Mouse (Mus musculus) spleen, adult 2 months (tissue): ENCODE results near the gene Traf2. TPM values are rescaled to one million over a fixed set of nuclear protein-coding genes. Genes with fewer than 3 reads are reported as not detected.
A peak's percentile ranks its signal among the peaks of the same experiment; 100 is the strongest.

Experiments used
- DNase-seq, 2 experiments: peaks; one replicate each; pipeline versions ENCODE4 v3.0.0 to v3.0.0-alpha.2; 2012 to 2021; ENCODE audit warnings: low spot score in 2 of 2, low read depth in 1 of 2
- H3K27ac ChIP-seq: fragments of 200-500 bp; 2 replicates; pipeline ENCODE4 v1.5.1; 2012; ENCODE audit warnings: low read length, inconsistent platforms; ENCODE audit not compliant: insufficient read depth
- H3K27me3 ChIP-seq: fragments of 200-500 bp; 2 replicates; pipeline ENCODE4 v1.6.1; 2012; ENCODE audit warnings: mild to moderate bottlenecking, moderate library complexity, low read length, inconsistent platforms; ENCODE audit not compliant: control insufficient read depth, insufficient read depth
- H3K36me3 ChIP-seq: fragments of 200-500 bp; 2 replicates; pipeline ENCODE4 v1.6.1; 2012; ENCODE audit warnings: mild to moderate bottlenecking, low read length, inconsistent platforms; ENCODE audit not compliant: control insufficient read depth, insufficient read depth
- H3K4me1 ChIP-seq: fragments of 200-500 bp; 2 replicates; pipeline ENCODE4 v1.6.1; 2011; ENCODE audit warnings: inconsistent platforms; ENCODE audit not compliant: control insufficient read depth, insufficient read depth, insufficient read length
- H3K4me3 ChIP-seq: fragments of 200-500 bp; 2 replicates; pipeline ENCODE4 v1.5.1; 2011; ENCODE audit warnings: mild to moderate bottlenecking, inconsistent platforms; ENCODE audit not compliant: insufficient read depth, insufficient read length; ENCODE audit errors: extremely low read depth
- CTCF ChIP-seq: fragments of 200-500 bp; IDR thresholded peaks from 2 replicates; pipeline ENCODE4 v1.5.1; 2011; ENCODE audit warnings: mild to moderate bottlenecking, inconsistent platforms; ENCODE audit not compliant: insufficient read depth, insufficient read length, insufficient replicate concordance; ENCODE audit errors: extremely low read depth
- POLR2A ChIP-seq: fragments of 200-500 bp; IDR thresholded peaks from 2 replicates; pipeline ENCODE4 v1.6.1; 2011; ENCODE audit warnings: low read depth, low read length, inconsistent platforms
- WGBS: fragments of 180-500 bp; shearing (Covaris S2); methylation state at CpG from one replicate; pipeline ENCODE4 v1.1.7; 2018; 5-methylcytosine and 5-hydroxymethylcytosine counted together
- polyA plus RNA-seq: library from polyadenylated mRNA; depleted of rRNA; stranded (reverse); fragments of >200 nt; gene quantifications from 2 replicates; pipeline ENCODE4 v1.2.3, GENCODE M21; 2012

Traf2 gene
- polyA plus RNA-seq, 1 experiment: 21.6 TPM

DNA sequence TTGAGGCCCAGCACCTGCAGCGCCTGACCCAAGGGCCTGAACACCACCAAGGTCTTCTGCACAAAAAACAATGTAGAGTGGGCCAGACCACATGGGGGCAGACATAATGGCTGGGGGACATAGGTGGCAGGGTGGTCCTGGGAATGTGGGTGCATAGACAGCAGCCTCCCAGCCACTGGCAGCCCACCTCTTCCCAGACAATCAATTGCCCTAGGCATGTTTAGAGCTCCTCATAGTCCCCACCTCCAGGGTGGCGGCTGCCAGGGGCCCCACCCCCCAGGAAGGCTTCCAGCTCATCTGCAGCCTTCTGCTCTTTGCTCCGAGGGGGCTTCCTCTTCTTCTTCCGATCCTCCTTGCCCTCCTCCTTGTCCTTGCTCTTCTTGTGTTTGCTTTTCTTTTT, 36.8 kb upstream of the Traf2 start:
- Histone ChIP-seq H3K36me3 (peaks cover 9% of the 10 kb centered on the region), H3K4me1 (peaks cover 17% of the 10 kb centered on the region), H3K27me3 (peaks cover 13% of the 10 kb centered on the region), H3K4me3 (no peak overlapping the region), H3K27ac (no peak overlapping the region)
- WGBS: 78% methylated on average over 4 of the region's 4 CpGs
- DNase-seq: no peak
- TF ChIP-seq POLR2A (no peak), CTCF (no peak)

DNA sequence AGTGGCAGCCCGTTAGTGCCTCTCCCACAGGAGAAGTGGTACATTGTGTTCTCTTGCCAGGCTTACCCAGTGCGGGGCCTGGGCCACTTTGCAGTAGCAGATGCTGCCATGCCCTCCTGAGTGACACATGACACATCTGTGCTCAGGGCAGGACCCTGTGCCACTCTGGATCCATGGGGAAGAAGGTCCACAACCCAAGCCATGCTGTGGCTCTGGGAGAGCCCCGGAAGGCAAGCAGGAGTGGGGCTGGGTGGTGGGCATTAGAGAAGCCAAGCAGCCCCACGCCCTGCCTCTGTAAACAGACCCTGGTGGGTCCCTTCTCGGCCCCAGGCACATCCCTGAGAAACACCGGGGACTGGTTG, 36.4 kb upstream of the Traf2 start:
- TF ChIP-seq POLR2A: no peak
- TF ChIP-seq CTCF: no peak
- DNase-seq: no peak
- peaks cover 17% of the 10 kb centered on the region for H3K27me3 ChIP-seq
- no peak overlapping the region for H3K27ac ChIP-seq
- peaks cover 9% of the 10 kb centered on the region for H3K36me3 ChIP-seq
- no peak overlapping the region for H3K4me3 ChIP-seq
- 93% methylated on average over 6 of the region's 6 CpGs for WGBS
- peaks cover 21% of the 10 kb centered on the region for H3K4me1 ChIP-seq

DNA sequence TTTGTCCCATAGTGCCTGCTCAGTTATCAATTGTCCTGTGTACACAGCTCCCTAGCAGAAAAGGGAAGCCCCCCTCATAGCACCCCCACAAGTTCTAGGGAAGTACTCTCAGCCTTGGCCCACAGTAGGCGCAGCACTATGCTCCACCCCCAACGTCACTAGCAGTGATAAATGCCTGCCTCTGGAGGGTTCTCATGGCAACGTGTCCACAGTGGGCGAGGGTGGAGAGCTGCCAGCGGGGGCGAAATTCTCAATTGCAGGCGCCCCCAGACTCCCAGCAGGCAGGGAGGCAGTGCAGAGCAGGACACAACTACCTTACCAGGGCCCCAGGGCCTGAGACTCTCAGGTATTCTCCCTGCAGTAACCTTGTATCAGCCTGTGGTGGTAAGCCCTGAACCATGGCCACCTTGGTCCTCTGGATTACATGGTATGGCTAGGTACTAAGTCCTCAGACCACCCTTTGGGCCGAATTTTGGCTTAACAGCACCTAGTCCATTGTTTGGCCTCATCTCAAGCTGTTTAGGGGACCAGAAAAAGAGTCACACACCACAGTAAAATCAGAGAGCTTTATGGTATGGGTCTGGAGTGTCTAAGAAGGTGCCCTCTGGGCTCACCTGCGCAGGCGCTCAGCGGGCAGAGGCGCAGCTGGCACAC, 35.9 kb upstream of the Traf2 start:
- TF ChIP-seq POLR2A (no peak), CTCF (no peak)
- no peak for DNase-seq

DNA sequence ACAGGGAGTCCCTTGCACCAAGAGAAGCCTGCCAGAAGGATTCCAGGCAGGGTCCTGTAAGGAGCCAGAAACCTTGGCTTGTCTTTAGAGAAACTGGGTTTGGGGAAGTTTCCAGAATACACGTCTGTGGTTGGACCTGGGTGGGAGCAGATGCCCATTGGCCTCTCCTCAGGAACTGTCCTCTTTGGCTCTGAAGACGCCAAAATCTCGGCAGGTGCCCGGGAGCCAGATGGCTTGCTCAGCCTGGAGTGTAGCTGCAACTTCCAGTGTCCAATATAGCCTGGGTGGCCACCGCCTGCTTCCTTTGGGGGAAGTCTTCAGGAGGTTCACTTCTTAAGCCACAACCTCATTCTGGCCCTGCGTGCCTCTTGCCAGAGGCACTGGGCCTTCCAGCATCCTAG, 35.2 kb upstream of the Traf2 start:
- Histone ChIP-seq H3K4me1 (peaks cover 32% of the 10 kb centered on the region), H3K36me3 (peaks cover 9% of the 10 kb centered on the region), H3K27ac (peak overlapping the region; percentile 7; the same call in 1 of the 2 replicates), H3K27me3 (peaks cover 25% of the 10 kb centered on the region), H3K4me3 (no peak overlapping the region)
- TF ChIP-seq CTCF (no peak), POLR2A (no peak)
- WGBS: 8% methylated on average over 6 of the region's 6 CpGs
- DNase-seq: no peak

More for the DNA sequence above, 35.9 kb upstream of the Traf2 start:
- no peak overlapping the region for H3K4me3 ChIP-seq
- peaks cover 9% of the 10 kb centered on the region for H3K36me3 ChIP-seq
- H3K4me1 ChIP-seq: peaks cover 26% of the 10 kb centered on the region
- H3K27me3 ChIP-seq: peaks cover 21% of the 10 kb centered on the region
- WGBS: 54% methylated on average over 12 of the region's 12 CpGs
- H3K27ac ChIP-seq: no peak overlapping the region; the same call in 1 of the 2 replicates

DNA sequence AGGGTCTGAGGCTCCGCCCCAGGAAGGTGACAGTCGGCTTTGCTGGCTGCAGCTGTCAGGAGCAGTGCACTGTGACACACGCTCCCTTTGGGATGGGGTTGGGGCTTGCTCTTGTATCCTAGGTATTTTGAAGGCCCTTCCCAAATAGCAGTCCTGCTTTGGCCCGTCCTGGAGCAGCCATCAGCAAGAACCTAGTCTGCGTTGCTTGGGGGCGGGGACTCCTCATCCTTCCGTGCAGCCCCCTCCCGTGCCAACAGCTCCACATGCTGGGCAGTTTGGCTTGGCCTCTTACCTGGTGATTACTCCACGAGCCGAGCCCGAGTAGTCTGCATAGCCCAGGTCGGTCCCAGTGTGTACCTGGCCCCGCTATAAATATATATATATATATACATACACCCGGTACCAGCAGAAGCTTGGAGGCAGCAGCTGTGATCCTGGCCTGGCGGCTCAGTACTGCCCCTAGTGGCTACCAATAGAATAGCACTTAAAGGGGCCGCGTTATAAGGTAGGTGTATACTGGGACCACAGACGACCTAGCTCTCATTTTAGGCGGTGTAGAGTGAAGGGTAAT, 34.6 kb upstream of the Traf2 start, which contains the start of gene Ajm1:
Gene Ajm1, minus strand, starts transcription at position 464 of the 571 bp plus-strand sequence.
- H3K36me3 ChIP-seq: peaks cover 9% of the 10 kb centered on the region
- H3K27ac ChIP-seq: peak within 1 kb of the TSS; percentile 7; the same call in 1 of the 2 replicates
- peak; percentile 42 to 55 for DNase-seq
- TF ChIP-seq CTCF (peak; percentile 72; the same call in 1 of the 2 replicates), POLR2A (no peak)
- peak within 1 kb of the TSS; percentile 28; the same call in 1 of the 2 replicates for H3K4me3 ChIP-seq
- H3K27me3 ChIP-seq: peaks cover 25% of the 10 kb centered on the region
- peaks cover 32% of the 10 kb centered on the region for H3K4me1 ChIP-seq
- 5% methylated on average over 19 of the region's 19 CpGs for WGBS

DNA sequence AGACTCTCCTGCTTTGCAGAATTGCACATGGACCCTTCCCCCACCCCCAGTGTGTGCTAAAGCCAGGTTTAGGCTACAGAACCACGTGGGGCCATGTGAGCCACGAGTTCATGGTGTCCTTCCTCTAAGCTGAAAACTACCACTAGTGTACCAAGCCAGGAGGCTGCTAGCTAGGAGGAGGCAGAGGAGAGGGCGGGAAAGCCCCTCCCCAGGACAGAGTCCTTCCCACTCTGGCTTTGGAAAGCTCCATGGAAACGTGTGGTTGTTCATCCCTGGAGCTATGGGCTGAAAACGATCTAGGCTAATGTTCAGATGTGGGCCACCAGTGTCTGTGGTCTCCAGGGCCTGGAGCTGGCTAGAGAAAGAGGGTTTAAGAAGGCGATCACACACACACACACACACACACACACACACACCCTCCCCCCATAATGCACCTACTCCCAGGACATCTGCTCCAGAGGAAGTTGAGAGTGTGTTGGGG, 33.9 kb upstream of the Traf2 start:
- 42% methylated on average over 6 of the region's 6 CpGs for WGBS
- Histone ChIP-seq H3K4me3 (no peak overlapping the region), H3K36me3 (peaks cover 9% of the 10 kb centered on the region), H3K27me3 (peaks cover 25% of the 10 kb centered on the region), H3K27ac (no peak overlapping the region), H3K4me1 (peaks cover 34% of the 10 kb centered on the region)
- TF ChIP-seq CTCF (no peak), POLR2A (no peak)
- DNase-seq: no peak
